ENCODE assay signal across 16 mouse cellular contexts in the genomic region with DNA sequence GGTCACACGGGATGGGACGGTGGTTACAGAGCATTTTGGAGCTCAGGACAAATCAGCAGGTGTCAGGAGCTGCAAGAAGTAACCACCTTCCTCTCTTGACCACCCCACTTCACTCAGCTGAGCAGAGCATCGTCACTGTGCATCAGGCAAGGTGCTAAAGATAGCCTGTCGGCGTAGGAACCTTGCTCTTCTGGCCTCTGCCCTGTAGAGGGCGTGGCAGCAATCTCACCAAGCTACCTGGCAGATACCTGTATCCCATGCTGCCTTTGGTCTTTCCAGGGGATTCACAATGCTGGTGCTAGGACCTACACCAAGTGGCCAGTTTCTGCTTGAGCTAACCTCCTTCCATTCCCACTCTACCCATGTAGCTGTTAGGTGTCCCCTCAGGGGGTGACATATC. TPM values are rescaled to one million over a fixed set of nuclear protein-coding genes. Genes with fewer than 3 reads are reported as not detected.
DNase-seq lines count a peak whose midpoint lies in the region; ATAC-seq and TF ChIP-seq lines count a peak whose summit lies in the region.
"Had no signal": no experiment of that assay in that cellular context is flagged by ENCODE, and none has a peak within 500 bp of the region (broad histone marks: within the 10 kb centered on the region; RNA-seq: fewer than 3 reads in every experiment).

No protein-coding gene starts in this region.

- no peaks in the 10 kb centered on the region for H3K36me3 ChIP-seq in liver, embryonic 14.5 days (replicated peaks; ENCODE audit: control insufficient read depth, insufficient read depth, low read depth)
- no peaks in the 10 kb centered on the region; the same call in 1 of the 2 replicates for H3K36me3 ChIP-seq in forebrain, embryonic 11.5 days (ENCODE audit: control insufficient read depth, insufficient read depth, low read length)
- no peaks in the 10 kb centered on the region for H3K36me3 ChIP-seq in hindbrain, postnatal 0 days (ENCODE audit: insufficient read depth, low read length)
- no peaks in the 10 kb centered on the region for H3K36me3 ChIP-seq in neural tube, embryonic 13.5 days
- H3K36me3 ChIP-seq in intestine, postnatal 0 days (ENCODE audit: control insufficient read depth, insufficient read depth), result no peaks in the 10 kb centered on the region; the same call in 1 of the 2 replicates
- H3K36me3 ChIP-seq: heart, embryonic 12.5 days; liver, embryonic 13.5 days had no signal

- no peaks in the 10 kb centered on the region for H3K27me3 ChIP-seq in liver, embryonic 14.5 days (ENCODE audit: control insufficient read depth, insufficient read depth, low read length)
- no peaks in the 10 kb centered on the region for H3K27me3 ChIP-seq in forebrain, embryonic 11.5 days (ENCODE audit: control insufficient read depth, insufficient read depth, low read length)
- no peaks in the 10 kb centered on the region for H3K27me3 ChIP-seq in hindbrain, postnatal 0 days (ENCODE audit: insufficient read depth, low read length)
- H3K27me3 ChIP-seq in neural tube, embryonic 13.5 days, result no peaks in the 10 kb centered on the region
- H3K27me3 ChIP-seq in intestine, postnatal 0 days (replicated peaks; ENCODE audit: control insufficient read depth, insufficient read depth, low read length), result no peaks in the 10 kb centered on the region

- no peak overlapping the region for H3K27ac ChIP-seq in liver, embryonic 14.5 days
- H3K27ac ChIP-seq in forebrain, embryonic 11.5 days (ENCODE audit: low read depth, low read length), result peak overlapping the region; percentile 86
- no peak overlapping the region; the same call in 1 of the 2 replicates for H3K27ac ChIP-seq in hindbrain, postnatal 0 days
- peak overlapping the region; percentile 81 for H3K27ac ChIP-seq in neural tube, embryonic 13.5 days (replicated peaks)
- H3K27ac ChIP-seq in intestine, postnatal 0 days (ENCODE audit: low read depth, low read length), result no peak overlapping the region
- H3K27ac ChIP-seq: liver, embryonic 13.5 days; stomach, postnatal 0 days had no signal

- WGBS in liver, embryonic 14.5 days (ENCODE audit: insufficient replicate concordance), result 38% methylated on average over 6 of the region's 6 CpGs
- 51% methylated on average over 6 of the region's 6 CpGs for WGBS in forebrain, embryonic 11.5 days
- WGBS in hindbrain, postnatal 0 days, result 66% methylated on average over 6 of the region's 6 CpGs
- 65% methylated on average over 6 of the region's 6 CpGs for WGBS in neural tube, embryonic 13.5 days
- 51% methylated on average over 6 of the region's 6 CpGs for WGBS in intestine, postnatal 0 days

- TF ChIP-seq CTCF in liver, embryonic 14.5 days (IDR thresholded peaks at IDR 0.05; ENCODE audit: low read depth), result 0 out of 2 replicates have a peak, but pooled peaks have one; percentile 4
- peak; percentile 19; the same call in 1 of the 2 replicates for TF ChIP-seq CTCF in hindbrain, postnatal 0 days (IDR thresholded peaks at IDR 0.05; ENCODE audit: low read depth)
- TF ChIP-seq CTCF in intestine, postnatal 0 days (IDR thresholded peaks at IDR 0.05; ENCODE audit: low read depth), result no peak

- no peaks in the 10 kb centered on the region for H3K9me3 ChIP-seq in liver, embryonic 14.5 days (ENCODE audit: control insufficient read depth, low read length)
- no peaks in the 10 kb centered on the region; the same call in 1 of the 2 replicates for H3K9me3 ChIP-seq in forebrain, embryonic 11.5 days (ENCODE audit: control insufficient read depth, low read length)
- H3K9me3 ChIP-seq in hindbrain, postnatal 0 days (ENCODE audit: low read length), result no peaks in the 10 kb centered on the region
- no peaks in the 10 kb centered on the region for H3K9me3 ChIP-seq in neural tube, embryonic 13.5 days
- H3K9me3 ChIP-seq in intestine, postnatal 0 days (ENCODE audit: control insufficient read depth), result peaks cover 4% of the 10 kb centered on the region; the same call in 1 of the 2 replicates

- H3K9ac ChIP-seq in liver, embryonic 14.5 days (replicated peaks), result no peak overlapping the region
- H3K9ac ChIP-seq in forebrain, embryonic 11.5 days (ENCODE audit: low read length), result 0 out of 2 replicates have a peak overlapping the region, but pooled peaks have one; percentile 4
- no peak overlapping the region for H3K9ac ChIP-seq in hindbrain, postnatal 0 days (replicated peaks; ENCODE audit: low read length)
- no peak overlapping the region for H3K9ac ChIP-seq in neural tube, embryonic 13.5 days
- no peak overlapping the region for H3K9ac ChIP-seq in intestine, postnatal 0 days (ENCODE audit: low read depth, low read length)
- H3K9ac ChIP-seq: heart, embryonic 12.5 days; liver, embryonic 13.5 days had no signal

- no peak overlapping the region for H3K4me3 ChIP-seq in liver, embryonic 14.5 days (ENCODE audit: insufficient read depth in 1 of 2, low read depth in 2 of 2, low read length in 2 of 2)
- H3K4me3 ChIP-seq in forebrain, embryonic 11.5 days (ENCODE audit: low read depth, low read length), result no peak overlapping the region
- no peak overlapping the region for H3K4me3 ChIP-seq in hindbrain, postnatal 0 days (ENCODE audit: low read length)
- no peak overlapping the region for H3K4me3 ChIP-seq in neural tube, embryonic 13.5 days
- H3K4me3 ChIP-seq in intestine, postnatal 0 days (ENCODE audit: low read depth, low read length), result no peak overlapping the region
- H3K4me3 ChIP-seq: erythroblast, embryonic 14.5 days; heart, embryonic 12.5 days; liver, embryonic 13.5 days had no signal

- H3K4me1 ChIP-seq in liver, embryonic 14.5 days (replicated peaks; ENCODE audit: control insufficient read depth in 2 of 2, insufficient read depth in 2 of 2, low read length in 1 of 2), result no peaks in the 10 kb centered on the region
- H3K4me1 ChIP-seq in forebrain, embryonic 11.5 days (replicated peaks; ENCODE audit: control insufficient read depth, insufficient read depth, low read length), result peaks cover 43% of the 10 kb centered on the region
- peaks cover 35% of the 10 kb centered on the region for H3K4me1 ChIP-seq in hindbrain, postnatal 0 days (ENCODE audit: insufficient read depth, low read length)
- H3K4me1 ChIP-seq in neural tube, embryonic 13.5 days (replicated peaks), result peaks cover 70% of the 10 kb centered on the region
- H3K4me1 ChIP-seq in intestine, postnatal 0 days (replicated peaks; ENCODE audit: control insufficient read depth, insufficient read depth, low read length), result no peaks in the 10 kb centered on the region
- H3K4me1 ChIP-seq: liver, embryonic 13.5 days had no signal

- TF ChIP-seq EP300 in liver, embryonic 14.5 days (IDR thresholded peaks at IDR 0.05; ENCODE audit: low read depth), result no peak

- ATAC-seq in liver, embryonic 14.5 days (ENCODE audit: insufficient read depth), result no peak
- ATAC-seq in forebrain, embryonic 11.5 days (replicated peaks; ENCODE audit: low FRiP score), result 0 out of 2 replicates have a peak, but pooled peaks have one; percentile 10
- ATAC-seq in hindbrain, postnatal 0 days, result no peak
- no peak for ATAC-seq in neural tube, embryonic 13.5 days (ENCODE audit: low read depth)
- no peak for ATAC-seq in intestine, postnatal 0 days

- no peak overlapping the region for H3K4me2 ChIP-seq in liver, embryonic 14.5 days (ENCODE audit: low read depth)
- no peak overlapping the region for H3K4me2 ChIP-seq in forebrain, embryonic 11.5 days (ENCODE audit: low read depth, low read length, severe bottlenecking)
- H3K4me2 ChIP-seq in hindbrain, postnatal 0 days (ENCODE audit: low read depth, low read length), result no peak overlapping the region
- H3K4me2 ChIP-seq in neural tube, embryonic 13.5 days, result no peak overlapping the region
- H3K4me2 ChIP-seq in intestine, postnatal 0 days (replicated peaks; ENCODE audit: low read depth), result no peak overlapping the region
- H3K4me2 ChIP-seq: heart, embryonic 12.5 days; liver, embryonic 13.5 days had no signal

- DNase-seq in liver, embryonic 14.5 days (ENCODE audit: low read depth in 3 of 3, low spot score in 3 of 3), result no peak
- no peak for DNase-seq in liver
- no peak for DNase-seq in forebrain, embryonic 11.5 days (ENCODE audit: low spot score)
- DNase-seq in hindbrain, postnatal 0 days (ENCODE audit: low spot score), result no peak
- DNase-seq in layer of hippocampus, postnatal 36 days, result no peak
- no peak for DNase-seq in heart, adult 18-20 months
- DNase-seq: adrenal gland, postnatal 14 days; liver, embryonic 13.5 days; lung, postnatal 36 days; spleen, adult 18-20 months had no signal

RNA-seq across cellular contexts. Expression of gene Sema5b, which starts 55.3 kb away (rescaled TPM):
- polyA plus RNA-seq in liver, embryonic 14.5 days (2012; rRNA removed), result 0.13 and 0.40 TPM in 2 replicates
- 0.03 and 0.29 TPM in 2 replicates for polyA plus RNA-seq in liver, embryonic 14.5 days (2014; fragmentation: Nextera tagmentation; extraction: Ambion mirVana)
- polyA plus RNA-seq in forebrain, embryonic 11.5 days (2014; fragmentation: Nextera tagmentation; extraction: Ambion mirVana), result 58.0 and 62.6 TPM in 2 replicates
- 37.0 and 47.0 TPM in 2 replicates for total RNA-seq in hindbrain, postnatal 0 days (2014; rRNA removed)
- 12.3 and 14.8 TPM in 2 replicates for polyA plus RNA-seq in hindbrain, postnatal 0 days (2015; fragmentation: Nextera tagmentation; extraction: Ambion mirVana)
- polyA plus RNA-seq in neural tube, embryonic 13.5 days (2015; fragmentation: Nextera tagmentation; extraction: Ambion mirVana), result 24.0 and 27.4 TPM in 2 replicates
- total RNA-seq in layer of hippocampus, postnatal 36 days (2021), result 10 to 100 TPM; 15.5 to 18.8 TPM
- 0.90 and 0.99 TPM in 2 replicates for polyA plus RNA-seq in intestine, postnatal 0 days (2015; fragmentation: Nextera tagmentation; extraction: Ambion mirVana)
- 1 to 10 TPM; 3.2 to 3.8 TPM for total RNA-seq in heart, adult 18-20 months (2021)
- total RNA-seq: hematopoietic stem cell, adult 5-6 weeks had no signal

Comparison
In these comparisons a context has a peak if more than half of its experiments do, and no peak if none do; other contexts are left out.
1. H3K27ac ChIP-seq: peak in forebrain, embryonic 11.5 days (single experiment) and neural tube, embryonic 13.5 days (single experiment); none in liver, embryonic 14.5 days (single experiment), hindbrain, postnatal 0 days (single experiment) and intestine, postnatal 0 days (single experiment).